In genomic region chr6:142507785-142508162, GRCm38 (mm10) we compare ENCODE assay signal across 8 mouse cellular contexts. TPM values are rescaled to one million over a fixed set of nuclear protein-coding genes. Genes with fewer than 3 reads are reported as not detected.
DNase-seq lines count a peak whose midpoint lies in the region; ATAC-seq and TF ChIP-seq lines count a peak whose summit lies in the region.

Ldhb (minus strand) TSS chr6:142507957.

- peak; percentile 98 for ATAC-seq in forebrain, postnatal 0 days
- peak; percentile 70 for ATAC-seq in liver, embryonic 15.5 days (ENCODE audit: insufficient read depth)
- peak; percentile 95 for ATAC-seq in neural tube, embryonic 11.5 days (ENCODE audit: insufficient read depth, low FRiP score, low TSS enrichment)

- DNase-seq in ES-E14 (ENCODE audit: low read depth, low spot score), result peak; percentile 91
- peak; percentile 88 to 94 for DNase-seq in cerebellum, adult 18-20 months
- DNase-seq in forebrain, postnatal 0 days, result peak; percentile 90
- DNase-seq in heart, postnatal 25 days (ENCODE audit: low spot score), result peak; percentile 83
- peak; percentile 37 for DNase-seq in large intestine, adult 2 months (ENCODE audit: low read depth, low spot score)
- DNase-seq in neural tube, embryonic 11.5 days (ENCODE audit: low spot score), result peak; percentile 90
- DNase-seq in testis, postnatal 10 days (ENCODE audit: low spot score), result peak; percentile 93

- intact Hi-C loops in heart, postnatal 25 days (cut with DNase I), result loop anchor here (5.0 kb wide), 1 partner anchor 160 kb away; the partner anchor contains the start of gene Pyroxd1

- 0 out of 2 replicates have a peak, but pooled peaks cover 5% of the 10 kb centered on the region for H3K27me3 ChIP-seq in forebrain, postnatal 0 days (ENCODE audit: insufficient read depth, low read length)
- H3K27me3 ChIP-seq in liver, embryonic 15.5 days, result peaks cover 31% of the 10 kb centered on the region
- H3K27me3 ChIP-seq in neural tube, embryonic 11.5 days (ENCODE audit: control insufficient read depth, insufficient read depth, low read length), result no peaks in the 10 kb centered on the region

- TF ChIP-seq CTCF in forebrain, postnatal 0 days (IDR thresholded peaks at IDR 0.05; ENCODE audit: low read depth), result no peak

- H3K27ac ChIP-seq in ES-E14 (ENCODE audit: insufficient read depth, low read depth, low read length, poor library complexity, severe bottlenecking), result peak within 1 kb of the TSS; percentile 3
- peak within 1 kb of the TSS; percentile 64 for H3K27ac ChIP-seq in forebrain, postnatal 0 days (ENCODE audit: low read depth, low read length)
- H3K27ac ChIP-seq in liver, embryonic 15.5 days (replicated peaks), result no peak within 1 kb of the TSS
- no peak within 1 kb of the TSS for H3K27ac ChIP-seq in neural tube, embryonic 11.5 days (ENCODE audit: low read depth, low read length)

- H3K4me1 ChIP-seq in ES-E14 (ENCODE audit: control insufficient read depth in 2 of 2, insufficient read depth in 2 of 2, low read length in 2 of 2, poor library complexity in 1 of 2), result peaks cover 15 to 23% of the 10 kb centered on the region in 2 experiments
- 0 out of 2 replicates have a peak, but pooled peaks cover 4% of the 10 kb centered on the region for H3K4me1 ChIP-seq in forebrain, postnatal 0 days (ENCODE audit: insufficient read depth)
- H3K4me1 ChIP-seq in liver, embryonic 15.5 days (replicated peaks), result peaks cover 8% of the 10 kb centered on the region
- peaks cover 8% of the 10 kb centered on the region; the same call in 1 of the 2 replicates for H3K4me1 ChIP-seq in neural tube, embryonic 11.5 days (ENCODE audit: control insufficient read depth, insufficient read depth, low read length)

- H3K9ac ChIP-seq in ES-E14 (ENCODE audit: insufficient read depth, low read depth, low read length, poor library complexity, severe bottlenecking), result peak within 1 kb of the TSS; percentile 67
- peak within 1 kb of the TSS; percentile 74 for H3K9ac ChIP-seq in forebrain, postnatal 0 days
- no peak within 1 kb of the TSS for H3K9ac ChIP-seq in liver, embryonic 15.5 days
- H3K9ac ChIP-seq in neural tube, embryonic 11.5 days (ENCODE audit: low read length), result peak within 1 kb of the TSS; percentile 89

- under 1% methylated on average over 19 of the region's 19 CpGs for WGBS in forebrain, postnatal 0 days
- WGBS in large intestine, adult 2 months, result under 1% methylated on average over 19 of the region's 19 CpGs
- under 1% methylated on average over 19 of the region's 19 CpGs for WGBS in liver, embryonic 15.5 days (ENCODE audit: insufficient replicate concordance)
- WGBS in neural tube, embryonic 11.5 days, result 1% methylated on average over 16 of the region's 19 CpGs

- peak within 1 kb of the TSS; percentile 87 for H3K4me2 ChIP-seq in forebrain, postnatal 0 days (ENCODE audit: low read depth)
- peak within 1 kb of the TSS; percentile 63 for H3K4me2 ChIP-seq in liver, embryonic 15.5 days
- H3K4me2 ChIP-seq in neural tube, embryonic 11.5 days (ENCODE audit: low read depth), result peak within 1 kb of the TSS; percentile 89

- H3K4me3 ChIP-seq in ES-E14 (ENCODE audit: insufficient read depth in 1 of 2, low read depth in 1 of 2, low read length in 2 of 2, poor library complexity in 1 of 2, severe bottlenecking in 1 of 2), result peak within 1 kb of the TSS; percentile 74 to 90
- H3K4me3 ChIP-seq in forebrain, postnatal 0 days (ENCODE audit: low read depth, low read length), result peak within 1 kb of the TSS; percentile 63
- H3K4me3 ChIP-seq in liver, embryonic 15.5 days (replicated peaks), result peak within 1 kb of the TSS; percentile 44
- H3K4me3 ChIP-seq in neural tube, embryonic 11.5 days (ENCODE audit: low read depth, low read length), result peak within 1 kb of the TSS; percentile 61

- H3K9me3 ChIP-seq in ES-E14 (ENCODE audit: control insufficient read depth, insufficient read depth, low read depth, low read length), result no peaks in the 10 kb centered on the region
- H3K9me3 ChIP-seq in forebrain, postnatal 0 days (ENCODE audit: low read length), result no peaks in the 10 kb centered on the region
- H3K9me3 ChIP-seq in liver, embryonic 15.5 days (replicated peaks), result no peaks in the 10 kb centered on the region
- H3K9me3 ChIP-seq in neural tube, embryonic 11.5 days (ENCODE audit: control insufficient read depth, low read length), result no peaks in the 10 kb centered on the region

- peaks cover 9% of the 10 kb centered on the region; the same call in 1 of the 2 replicates for H3K36me3 ChIP-seq in ES-E14 (ENCODE audit: control insufficient read depth, insufficient read depth, low read length, poor library complexity, severe bottlenecking)
- H3K36me3 ChIP-seq in forebrain, postnatal 0 days (ENCODE audit: insufficient read depth), result 0 out of 2 replicates have a peak, but pooled peaks cover 5% of the 10 kb centered on the region
- no peaks in the 10 kb centered on the region for H3K36me3 ChIP-seq in liver, embryonic 15.5 days (replicated peaks)
- H3K36me3 ChIP-seq in neural tube, embryonic 11.5 days (ENCODE audit: control insufficient read depth, insufficient read depth, low read length), result no peaks in the 10 kb centered on the region

- in situ Hi-C loops in ES-E14 (cut with MboI; ENCODE audit: low sequenced_read_pairs in 2 of 2, unreplicated experiment in 2 of 2), result no loop called here

TF ChIP-seq in ES-E14, 5 proteins besides CTCF, POLR2A, EP300 and RAD21:
- TF ChIP-seq CHD2 (IDR thresholded peaks at IDR 0.05; ENCODE audit: low read depth, low read length), result no peak; the same call in 1 of the 2 replicates
- TF ChIP-seq MAFK (IDR thresholded peaks at IDR 0.05; ENCODE audit: insufficient read depth, low read depth, low read length), result peak; percentile 32; the same call in 1 of the 2 replicates

RNA-seq across cellular contexts. Expression of gene Ldhb, which starts in this region (rescaled TPM):
- total RNA-seq in ES-E14 (2012; rRNA removed), result 139 and 178 TPM in 2 replicates
- 158 and 164 TPM in 2 replicates for total RNA-seq in forebrain, postnatal 0 days (2014; rRNA removed)
- 426 and 454 TPM in 2 replicates for polyA plus RNA-seq in forebrain, postnatal 0 days (2015; fragmentation: Nextera tagmentation; extraction: Ambion mirVana)
- 1,000 to 10,000 TPM; 2,652 to 2,667 TPM for total RNA-seq in heart, postnatal 25 days (2021)
- polyA plus RNA-seq in large intestine, adult 2 months (2012; rRNA removed), result 41.9 and 45.7 TPM in 2 replicates
- 19.5 and 19.7 TPM in 2 replicates for polyA plus RNA-seq in liver, embryonic 15.5 days (2015; fragmentation: Nextera tagmentation; extraction: Ambion mirVana)
- polyA plus RNA-seq in neural tube, embryonic 11.5 days (2014; fragmentation: Nextera tagmentation; extraction: Ambion mirVana), result 517 and 530 TPM in 2 replicates

Comparison
In these comparisons a context has a peak if more than half of its experiments do, and no peak if none do; other contexts are left out.
1. RNA of gene Ldhb (total RNA-seq): 2,652 to 2,667 TPM in heart, postnatal 25 days; 158 to 164 TPM in forebrain, postnatal 0 days and 139 to 178 TPM in ES-E14; every median in the first group is over 10 times any median in the second.
2. DNase-seq: peak in every context shown above with its lines; median percentile 93 in testis, postnatal 10 days; 91 in ES-E14; 91 in cerebellum, adult 18-20 months; 90 in forebrain, postnatal 0 days; 90 in neural tube, embryonic 11.5 days; 83 in heart, postnatal 25 days; 37 in large intestine, adult 2 months.
3. H3K27ac ChIP-seq: peak in ES-E14 (single experiment) and forebrain, postnatal 0 days (single experiment); none in liver, embryonic 15.5 days (single experiment) and neural tube, embryonic 11.5 days (single experiment).
4. Peak in every context shown above with its lines, with median percentiles within 50 percentile points of each other: H3K4me3 ChIP-seq, ATAC-seq and H3K4me2 ChIP-seq.